Mouse (Mus musculus) embryo, embryonic 11.5 days (tissue): ENCODE results near the gene Gm20662.

Source experiments
- DNase-seq: peaks from one replicate; pipeline ENCODE4 v3.0.0-alpha.2; 2012; ENCODE audit warnings: low read depth, low spot score

Gene Gm20662

GRCm38 (mm10) chr9:108052885-108053664 lies 56.9 kb downstream of the Gm20662 start, which contains the start of gene Amigo3:
Gene Amigo3, plus strand, starts transcription at chr9:108053159.
- peak; percentile 90 for DNase-seq

DNA sequence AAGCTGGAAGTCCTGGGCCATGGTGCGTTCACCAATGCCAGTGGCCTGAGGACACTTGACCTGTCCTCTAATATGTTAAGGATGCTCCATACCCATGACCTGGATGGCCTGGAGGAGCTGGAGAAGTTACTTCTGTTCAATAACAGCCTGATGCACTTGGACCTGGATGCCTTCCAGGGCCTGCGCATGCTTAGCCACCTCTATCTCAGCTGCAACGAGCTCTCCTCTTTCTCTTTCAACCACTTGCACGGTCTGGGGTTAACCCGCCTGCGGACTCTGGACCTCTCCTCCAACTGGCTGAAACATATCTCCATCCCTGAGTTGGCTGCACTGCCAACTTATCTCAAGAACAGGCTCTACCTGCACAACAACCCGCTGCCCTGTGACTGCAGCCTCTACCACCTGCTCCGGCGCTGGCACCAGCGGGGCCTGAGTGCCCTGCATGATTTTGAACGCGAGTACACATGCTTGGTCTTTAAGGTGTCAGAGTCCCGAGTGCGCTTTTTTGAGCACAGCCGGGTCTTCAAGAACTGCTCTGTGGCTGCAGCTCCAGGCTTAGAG lies 57.6 kb downstream of the Gm20662 start:
- no peak for DNase-seq

DNA sequence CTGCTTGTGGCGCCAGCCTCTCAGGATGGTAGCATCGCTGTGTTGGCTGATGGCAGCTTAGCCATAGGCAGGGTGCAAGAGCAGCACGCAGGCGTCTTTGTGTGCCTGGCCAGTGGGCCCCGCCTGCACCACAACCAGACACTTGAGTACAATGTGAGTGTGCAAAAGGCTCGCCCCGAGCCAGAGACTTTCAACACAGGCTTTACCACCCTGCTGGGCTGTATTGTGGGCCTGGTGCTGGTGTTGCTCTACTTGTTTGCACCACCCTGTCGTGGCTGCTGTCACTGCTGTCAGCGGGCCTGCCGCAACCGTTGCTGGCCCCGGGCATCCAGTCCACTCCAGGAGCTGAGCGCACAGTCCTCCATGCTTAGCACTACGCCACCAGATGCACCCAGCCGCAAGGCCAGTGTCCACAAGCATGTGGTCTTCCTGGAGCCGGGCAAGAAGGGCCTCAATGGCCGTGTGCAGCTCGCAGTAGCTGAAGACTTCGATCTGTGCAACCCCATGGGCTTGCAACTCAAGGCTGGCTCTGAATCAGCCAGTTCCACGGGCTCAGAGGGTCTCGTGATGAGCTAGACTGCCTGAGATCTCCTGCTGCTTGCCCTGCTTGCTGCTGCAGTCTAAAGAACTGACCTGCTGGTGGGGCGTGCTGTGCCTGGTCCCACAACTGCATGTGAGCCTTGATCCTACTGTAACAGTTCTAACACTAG lies 58.3 kb downstream of the Gm20662 start:
- DNase-seq, result no peak

DNA sequence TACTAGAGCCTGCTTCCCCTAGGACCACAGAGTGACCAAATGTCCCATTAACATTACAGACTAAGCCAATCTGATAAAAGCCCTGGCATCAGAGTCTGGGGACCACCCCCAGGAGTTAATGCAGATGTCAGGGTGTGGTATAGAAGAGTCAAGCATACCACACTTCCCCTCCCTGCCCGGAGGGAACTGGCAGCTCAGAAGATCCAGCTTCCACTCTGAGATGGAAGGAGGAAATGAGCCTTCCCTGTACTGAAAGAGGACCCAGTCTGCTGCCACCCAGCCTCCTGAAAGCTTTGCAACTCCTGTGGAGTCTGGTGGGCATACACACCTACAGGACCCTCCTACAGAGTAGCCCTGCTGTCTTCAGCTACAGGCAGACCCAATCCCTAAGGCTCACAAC lies 58.9 kb downstream of the Gm20662 start:
- DNase-seq, result no peak

GRCm38 (mm10) chr9:108055661-108056237 lies 59.6 kb downstream of the Gm20662 start:
- no peak for DNase-seq

DNA sequence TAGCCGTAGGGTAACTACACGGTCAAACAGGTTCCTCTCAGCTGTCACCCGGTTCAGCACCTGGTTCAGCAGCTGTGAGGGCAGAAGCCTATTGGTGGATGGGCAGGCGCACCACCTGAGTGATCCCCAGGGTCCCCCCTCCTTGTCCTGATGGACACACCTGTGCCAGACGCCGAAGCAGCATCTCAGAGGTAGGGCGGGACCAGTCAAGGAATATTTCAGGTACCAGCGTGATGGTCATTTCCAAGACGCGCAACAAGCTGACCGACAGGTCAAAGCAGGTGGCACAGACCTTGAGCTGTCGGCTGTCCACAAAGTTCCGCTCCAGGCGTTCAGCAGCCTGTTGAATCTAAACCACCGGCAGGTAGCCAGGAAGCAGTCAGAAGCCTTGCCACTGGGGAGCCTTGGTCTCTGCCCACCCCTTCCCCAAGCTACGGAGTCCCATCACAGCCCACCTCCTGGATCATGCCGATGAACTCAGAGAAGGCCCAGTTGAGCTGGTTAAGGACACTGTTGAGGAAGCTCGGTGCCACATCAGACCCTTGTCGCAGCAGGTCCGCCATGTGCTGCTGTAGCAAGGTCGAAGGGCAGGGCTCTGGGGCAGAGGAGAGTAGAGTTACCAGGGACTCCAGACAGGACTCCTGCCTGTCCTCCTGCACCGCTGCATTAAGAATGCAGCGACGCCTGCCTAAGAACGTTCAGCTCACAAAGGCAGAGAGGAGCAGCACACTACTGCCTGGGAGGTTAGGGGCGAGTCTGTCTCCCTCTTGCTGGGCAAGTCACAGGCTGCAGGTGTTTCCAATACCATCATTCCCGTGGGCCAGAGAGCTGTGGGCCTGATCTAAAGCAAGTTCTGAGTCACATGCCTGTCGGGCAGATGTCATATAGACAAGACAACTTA lies 60.5 kb downstream of the Gm20662 start:
- no peak for DNase-seq

GRCm38 (mm10) chr9:108057262-108057562 lies 61.1 kb downstream of the Gm20662 start:
- no peak for DNase-seq

DNA sequence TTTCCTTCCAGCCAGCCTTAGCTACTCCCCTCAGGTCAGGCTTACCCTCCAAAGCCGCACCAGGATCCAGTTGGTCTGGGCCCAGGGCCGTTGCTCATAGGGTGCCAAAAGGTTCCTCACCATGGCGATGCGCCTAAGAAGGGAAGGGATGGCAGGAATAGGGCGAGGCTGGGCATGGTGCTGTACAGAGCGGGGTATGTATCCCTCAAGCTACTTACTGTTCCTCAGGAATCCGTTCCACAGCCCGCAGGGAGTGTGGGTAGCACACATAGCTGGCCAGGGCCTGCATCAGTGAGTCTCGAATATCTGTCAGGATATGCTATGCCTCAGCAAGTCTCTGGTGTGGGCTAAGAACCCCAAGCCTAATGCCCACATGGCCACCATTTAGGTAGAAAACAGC lies 62.1 kb downstream of the Gm20662 start:
- DNase-seq, result no peak

GRCm38 (mm10) chr9:108062142-108062541 lies 66.0 kb downstream of the Gm20662 start:
- no peak for DNase-seq

DNA sequence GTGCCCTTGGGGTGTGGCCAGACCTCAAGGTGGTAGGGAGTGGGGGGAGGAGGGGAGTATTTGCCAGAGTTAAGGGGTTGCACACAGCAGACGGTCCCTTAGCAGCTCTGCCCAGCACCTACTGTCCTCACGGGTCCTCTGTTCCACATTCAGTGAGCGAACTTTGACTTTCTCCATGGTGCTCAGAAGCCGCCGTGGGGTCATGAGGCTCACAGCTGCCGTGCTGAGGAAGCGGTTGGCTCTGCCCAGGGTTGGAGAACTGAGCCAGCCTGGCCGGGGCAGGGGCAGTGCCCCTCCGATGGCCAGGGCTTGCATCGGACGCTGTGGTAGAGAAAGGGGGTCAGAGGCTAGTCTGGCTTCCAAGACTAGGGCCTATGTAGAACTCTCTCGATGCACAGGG lies 67.2 kb downstream of the Gm20662 start:
- DNase-seq, result no peak

GRCm38 (mm10) chr9:108065491-108066011 lies 69.4 kb downstream of the Gm20662 start:
- no peak for DNase-seq

DNA sequence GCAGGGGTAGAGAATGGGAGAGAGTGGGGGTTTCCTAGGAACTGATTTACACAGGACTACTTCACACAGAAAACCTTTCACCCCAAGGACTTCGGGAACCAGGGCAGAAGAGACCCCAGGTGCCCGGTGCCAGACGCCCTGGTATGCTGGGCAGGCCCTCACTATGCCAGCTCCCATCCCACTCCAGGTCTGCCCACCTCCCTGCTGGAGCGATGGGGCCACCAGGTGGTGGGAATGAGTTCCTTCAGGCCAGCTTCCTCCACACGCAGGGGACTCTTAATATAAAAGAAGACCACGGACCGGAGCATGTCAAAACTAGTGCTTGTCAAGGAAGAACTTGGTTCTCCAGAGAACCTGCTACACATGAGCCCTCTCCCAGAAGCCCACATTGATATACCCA lies 71.0 kb downstream of the Gm20662 start:
- DNase-seq, result no peak

- peak; percentile 83 for DNase-seq
These were observed 71.8 kb downstream of the Gm20662 start for GRCm38 (mm10) chr9:108067900-108068299.

GRCm38 (mm10) chr9:108069007-108069406 lies 72.9 kb downstream of the Gm20662 start:
- DNase-seq, result no peak

DNA sequence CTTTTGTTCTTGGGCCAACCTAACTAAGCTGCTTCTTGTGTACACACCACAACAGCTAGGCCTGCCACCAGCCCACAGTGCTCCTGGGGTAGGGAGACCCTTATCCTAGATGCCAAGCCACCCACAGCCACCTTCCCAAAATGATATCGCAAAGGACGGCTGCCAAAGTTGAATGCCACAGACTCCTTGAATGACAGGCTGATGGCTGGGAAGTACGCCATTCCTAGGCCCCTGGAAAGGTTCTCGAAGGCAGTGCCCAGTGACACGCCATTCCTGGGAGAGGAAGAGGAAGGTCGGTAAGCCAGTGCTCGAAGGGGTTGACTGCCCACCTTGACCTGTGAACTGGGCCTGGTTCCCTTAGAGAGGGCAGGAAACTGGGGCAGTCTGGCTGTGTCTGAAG lies 73.4 kb downstream of the Gm20662 start:
- DNase-seq, result no peak

GRCm38 (mm10) chr9:108071801-108072200 lies 75.7 kb downstream of the Gm20662 start:
- no peak for DNase-seq

GRCm38 (mm10) chr9:108072481-108072924 lies 76.4 kb downstream of the Gm20662 start:
- DNase-seq, result no peak

GRCm38 (mm10) chr9:108073141-108073930 lies 77.2 kb downstream of the Gm20662 start:
- DNase-seq, result no peak

DNA sequence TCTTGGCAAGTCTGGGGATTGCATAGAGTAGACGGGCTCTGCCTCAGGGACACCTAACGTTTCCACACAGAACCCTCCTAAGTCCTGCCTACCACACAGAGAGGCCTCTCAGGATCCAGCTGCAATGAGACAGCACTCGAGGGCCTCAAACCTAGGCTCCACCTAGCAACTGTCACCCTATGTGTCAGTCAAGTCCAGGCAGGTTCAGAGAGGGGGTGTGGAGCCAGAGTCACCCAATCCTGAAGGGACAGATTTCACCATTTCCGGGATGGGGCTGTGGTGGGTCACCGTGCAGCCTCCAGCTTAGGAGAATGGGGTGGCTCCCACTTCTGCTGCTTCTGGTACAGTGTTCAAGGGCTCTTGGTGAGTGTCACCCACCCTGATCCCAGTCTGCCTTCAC lies 84.0 kb downstream of the Gm20662 start, which contains the start of gene Mst1:
Mst1 (plus strand) TSS at position 269 of the 400 bp plus-strand sequence.
- no peak for DNase-seq

DNA sequence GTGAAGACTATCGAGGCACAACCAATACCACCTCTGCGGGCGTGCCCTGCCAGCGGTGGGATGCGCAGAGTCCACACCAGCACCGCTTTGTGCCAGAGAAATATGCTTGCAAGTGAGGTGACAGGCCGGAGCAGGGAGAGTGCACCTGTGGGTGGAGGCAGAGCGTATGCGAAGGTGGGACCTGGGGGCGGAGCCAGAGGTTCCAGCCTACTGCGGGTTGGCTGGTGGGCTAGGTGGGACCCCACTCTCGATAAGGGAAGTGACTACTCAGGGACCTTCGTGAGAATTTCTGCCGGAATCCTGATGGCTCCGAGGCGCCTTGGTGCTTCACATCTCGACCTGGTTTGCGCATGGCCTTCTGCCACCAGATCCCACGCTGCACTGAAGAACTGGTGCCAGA lies 86.4 kb downstream of the Gm20662 start:
- no peak for DNase-seq
